Mouse (Mus musculus): ENCODE measurements around the gene Hadha. TPM values are rescaled to one million over a fixed set of nuclear protein-coding genes. Genes with fewer than 3 reads are reported as not detected.

The Hadha gene
- polyA plus RNA-seq, 1 experiment = 89.6 TPM

DNA sequence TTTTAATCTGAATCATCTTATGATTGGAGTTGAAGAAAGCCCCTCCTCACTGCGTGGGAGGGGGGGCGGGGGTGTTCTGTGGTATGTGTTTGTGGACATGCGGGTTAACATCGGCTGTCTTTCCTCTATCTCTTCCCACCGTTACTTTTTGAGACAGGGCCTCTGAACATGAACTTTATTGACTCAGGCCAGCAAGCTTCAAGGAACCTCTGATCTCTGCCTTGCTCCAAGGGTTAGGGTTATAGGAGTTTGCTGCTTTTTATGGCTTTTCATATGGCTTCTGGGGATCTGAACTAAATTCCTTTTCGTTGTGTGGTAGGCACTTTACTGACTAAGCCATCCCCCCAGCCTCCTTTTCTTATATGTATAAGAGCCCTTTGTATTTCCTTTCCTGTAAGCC is 7.4 kb upstream of the Hadha start:
- DNase-seq = no peak
- no peak overlapping the region for H3K4me3 ChIP-seq (replicated peaks; ENCODE audit: insufficient read depth, low read depth, low read length)
- TF ChIP-seq POLR2A (IDR thresholded peaks at IDR 0.05; ENCODE audit: borderline replicate concordance, insufficient read depth, low read length) = no peak
- 0 out of 2 replicates have a peak, but pooled peaks cover 3% of the 10 kb centered on the region for H3K4me1 ChIP-seq (ENCODE audit: control insufficient read depth, insufficient read depth, low read length)
- H3K27me3 ChIP-seq (ENCODE audit: control insufficient read depth, insufficient read depth, low read length) = no peaks in the 10 kb centered on the region
- 87% methylated on average over 6 of the region's 6 CpGs for WGBS
- H3K27ac ChIP-seq (ENCODE audit: insufficient read depth, low read length) = no peak overlapping the region

GRCm38 (mm10) chr5:30161836-30162235 is 6.9 kb upstream of the Hadha start:
- no peak overlapping the region for H3K27ac ChIP-seq (ENCODE audit: insufficient read depth, low read length)
- no peak overlapping the region for H3K4me3 ChIP-seq (replicated peaks; ENCODE audit: insufficient read depth, low read depth, low read length)
- DNase-seq = no peak
- 0 out of 2 replicates have a peak, but pooled peaks cover 3% of the 10 kb centered on the region for H3K4me1 ChIP-seq (ENCODE audit: control insufficient read depth, insufficient read depth, low read length)
- 83% methylated on average over 1 of the region's 1 CpGs for WGBS
- no peaks in the 10 kb centered on the region for H3K27me3 ChIP-seq (ENCODE audit: control insufficient read depth, insufficient read depth, low read length)
- TF ChIP-seq POLR2A (IDR thresholded peaks at IDR 0.05; ENCODE audit: borderline replicate concordance, insufficient read depth, low read length) (no peak), CTCF (IDR thresholded peaks at IDR 0.05; ENCODE audit: borderline replicate concordance, insufficient read depth, low read depth, low read length) (no peak)

- H3K4me1 ChIP-seq (ENCODE audit: control insufficient read depth, insufficient read depth, low read length) = peaks cover 3% of the 10 kb centered on the region; the same call in 1 of the 2 replicates
- TF ChIP-seq POLR2A (IDR thresholded peaks at IDR 0.05; ENCODE audit: borderline replicate concordance, insufficient read depth, low read length) = no peak
- TF ChIP-seq CTCF (IDR thresholded peaks at IDR 0.05; ENCODE audit: borderline replicate concordance, insufficient read depth, low read depth, low read length) = no peak
- H3K4me3 ChIP-seq (replicated peaks; ENCODE audit: insufficient read depth, low read depth, low read length) = no peak overlapping the region
- DNase-seq = peak; percentile 25 to 55
- no peaks in the 10 kb centered on the region for H3K27me3 ChIP-seq (ENCODE audit: control insufficient read depth, insufficient read depth, low read length)
- no peak overlapping the region for H3K27ac ChIP-seq (ENCODE audit: insufficient read depth, low read length)
- 18% methylated on average over 6 of the region's 6 CpGs for WGBS
Measured at GRCm38 (mm10) chr5:30159601-30160000, 4.6 kb upstream of the Hadha start.

DNA sequence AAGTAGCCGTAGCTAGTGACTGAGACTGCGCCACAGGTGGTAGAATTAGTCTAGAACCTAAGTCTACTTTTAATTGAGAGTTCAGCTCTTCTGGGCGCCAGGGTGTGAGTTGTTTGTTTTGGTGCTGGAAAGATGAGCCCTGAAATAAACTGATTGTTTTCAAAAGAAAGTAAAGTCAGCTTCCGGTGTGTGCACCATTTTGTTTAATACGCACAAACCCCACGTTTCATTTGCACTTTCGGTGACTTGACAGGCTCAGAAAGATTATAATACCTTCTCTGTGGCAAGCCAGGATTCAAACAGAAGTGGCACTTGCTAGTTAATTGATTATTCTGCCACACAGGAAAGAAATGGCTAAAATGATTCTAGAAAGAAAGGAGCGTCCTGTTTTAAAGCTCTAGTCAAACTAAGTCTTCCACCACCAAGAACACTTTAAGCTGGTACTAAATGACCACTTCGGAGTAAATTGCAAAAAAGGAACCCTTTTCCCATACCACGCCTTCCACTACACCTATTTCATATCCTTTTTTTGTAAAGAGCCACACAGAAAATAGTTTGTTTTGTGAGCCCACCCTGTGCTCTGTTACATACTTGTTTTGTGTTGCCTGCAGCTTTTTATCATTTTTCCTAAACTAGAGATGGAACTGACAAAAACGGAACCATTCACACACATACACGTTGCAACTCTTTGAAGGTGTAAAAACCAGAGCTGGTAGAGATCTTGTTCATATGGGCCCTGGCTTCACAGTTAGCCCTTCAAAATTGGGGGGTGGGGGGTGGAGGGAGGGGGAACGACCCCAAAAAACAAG is 1.1 kb upstream of the Hadha start:
- no peak for TF ChIP-seq POLR2A (IDR thresholded peaks at IDR 0.05; ENCODE audit: borderline replicate concordance, insufficient read depth, low read length)
- WGBS = 22% methylated on average over 13 of the region's 13 CpGs

GRCm38 (mm10) chr5:30155395-30155792 is 432 bp upstream of the Hadha start:
- peak overlapping the region; percentile 86 for H3K4me3 ChIP-seq (replicated peaks; ENCODE audit: insufficient read depth, low read depth, low read length)
- H3K27me3 ChIP-seq (ENCODE audit: control insufficient read depth, insufficient read depth, low read length) = no peaks in the 10 kb centered on the region
- peaks cover 2% of the 10 kb centered on the region; the same call in 1 of the 2 replicates for H3K4me1 ChIP-seq (ENCODE audit: control insufficient read depth, insufficient read depth, low read length)
- H3K27ac ChIP-seq (ENCODE audit: insufficient read depth, low read length) = peak overlapping the region; percentile 99
- DNase-seq = no peak
- WGBS = under 1% methylated on average over 31 of the region's 31 CpGs
- TF ChIP-seq POLR2A (IDR thresholded peaks at IDR 0.05; ENCODE audit: borderline replicate concordance, insufficient read depth, low read length) (no peak), CTCF (IDR thresholded peaks at IDR 0.05; ENCODE audit: borderline replicate concordance, insufficient read depth, low read depth, low read length) (no peak)

More for the DNA sequence above, 1.1 kb upstream of the Hadha start:
- no peak for DNase-seq
- Histone ChIP-seq H3K27ac (ENCODE audit: insufficient read depth, low read length) (no peak overlapping the region), H3K27me3 (ENCODE audit: control insufficient read depth, insufficient read depth, low read length) (no peaks in the 10 kb centered on the region), H3K4me1 (ENCODE audit: control insufficient read depth, insufficient read depth, low read length) (peaks cover 3% of the 10 kb centered on the region; the same call in 1 of the 2 replicates), H3K4me3 (replicated peaks; ENCODE audit: insufficient read depth, low read depth, low read length) (peak overlapping the region; percentile 86)

- 15% methylated on average over 4 of the region's 4 CpGs for WGBS
- no peaks in the 10 kb centered on the region; the same call in 1 of the 2 replicates for H3K4me1 ChIP-seq (ENCODE audit: control insufficient read depth, insufficient read depth, low read length)
- no peaks in the 10 kb centered on the region for H3K27me3 ChIP-seq (ENCODE audit: control insufficient read depth, insufficient read depth, low read length)
- no peak overlapping the region for H3K27ac ChIP-seq (ENCODE audit: insufficient read depth, low read length)
- DNase-seq = peak in 1 of 2 experiments; percentile 17
- no peak for TF ChIP-seq POLR2A (IDR thresholded peaks at IDR 0.05; ENCODE audit: borderline replicate concordance, insufficient read depth, low read length)
- TF ChIP-seq CTCF (IDR thresholded peaks at IDR 0.05; ENCODE audit: borderline replicate concordance, insufficient read depth, low read depth, low read length) = no peak
- peak overlapping the region; percentile 86 for H3K4me3 ChIP-seq (replicated peaks; ENCODE audit: insufficient read depth, low read depth, low read length)
Measured at GRCm38 (mm10) chr5:30154013-30154412, 949 bp downstream of the Hadha start.

DNA sequence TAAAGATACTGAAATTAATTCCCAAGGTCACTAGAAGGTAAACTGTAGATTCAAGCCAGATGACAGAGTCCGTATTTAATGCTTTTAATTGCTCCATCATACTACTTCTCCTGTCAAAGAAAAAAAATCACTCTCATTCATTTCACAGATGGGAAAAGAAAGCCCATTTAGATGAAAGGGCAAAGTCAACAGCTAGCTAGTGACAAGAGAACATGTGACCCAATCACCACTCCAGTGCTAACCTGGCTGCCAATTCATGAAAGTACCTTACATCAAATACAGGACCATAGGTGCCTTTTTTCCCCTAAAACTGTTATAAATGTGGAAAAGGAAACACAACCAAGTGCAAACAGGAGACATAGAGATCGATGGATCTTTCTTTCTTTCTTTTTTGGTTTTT is 1.7 kb downstream of the Hadha start:
- DNase-seq = no peak
- no peak overlapping the region for H3K27ac ChIP-seq (ENCODE audit: insufficient read depth, low read length)

DNA sequence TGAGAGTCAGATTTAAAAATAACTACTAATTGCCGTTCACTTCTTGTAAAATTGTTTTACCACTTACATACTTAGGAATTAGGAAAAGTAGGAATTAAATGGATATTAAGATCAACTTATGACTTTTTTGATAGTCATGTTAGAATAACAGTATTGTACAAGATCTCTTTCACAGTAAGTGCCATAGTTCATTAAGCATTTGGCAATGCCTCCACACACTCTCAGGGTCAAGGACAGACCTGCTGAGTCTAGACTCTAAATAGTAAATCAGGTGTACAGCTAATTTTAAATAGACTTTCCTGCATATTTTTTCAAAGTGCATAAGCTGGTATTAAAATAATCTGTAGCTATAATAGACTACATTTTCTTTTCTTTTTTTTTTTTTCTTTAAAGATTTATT is 2.5 kb downstream of the Hadha start:
- DNase-seq = no peak
- Histone ChIP-seq H3K4me3 (replicated peaks; ENCODE audit: insufficient read depth, low read depth, low read length) (no peak overlapping the region), H3K27me3 (ENCODE audit: control insufficient read depth, insufficient read depth, low read length) (no peaks in the 10 kb centered on the region), H3K4me1 (ENCODE audit: control insufficient read depth, insufficient read depth, low read length) (no peaks in the 10 kb centered on the region; the same call in 1 of the 2 replicates), H3K27ac (ENCODE audit: insufficient read depth, low read length) (no peak overlapping the region)
- WGBS = 71% methylated on average over 1 of the region's 1 CpGs
- TF ChIP-seq POLR2A (IDR thresholded peaks at IDR 0.05; ENCODE audit: borderline replicate concordance, insufficient read depth, low read length) (no peak), CTCF (IDR thresholded peaks at IDR 0.05; ENCODE audit: borderline replicate concordance, insufficient read depth, low read depth, low read length) (no peak)

More for the DNA sequence above, 1.7 kb downstream of the Hadha start:
- TF ChIP-seq POLR2A (IDR thresholded peaks at IDR 0.05; ENCODE audit: borderline replicate concordance, insufficient read depth, low read length) = no peak
- TF ChIP-seq CTCF (IDR thresholded peaks at IDR 0.05; ENCODE audit: borderline replicate concordance, insufficient read depth, low read depth, low read length) = no peak
- whole genome bisulfite sequencing = 88% methylated on average over 2 of the region's 2 CpGs
- Histone ChIP-seq H3K4me1 (ENCODE audit: control insufficient read depth, insufficient read depth, low read length) (no peaks in the 10 kb centered on the region; the same call in 1 of the 2 replicates), H3K4me3 (replicated peaks; ENCODE audit: insufficient read depth, low read depth, low read length) (no peak overlapping the region), H3K27me3 (ENCODE audit: control insufficient read depth, insufficient read depth, low read length) (no peaks in the 10 kb centered on the region)
